Mouse (Mus musculus): ENCODE measurements at regions not wholly inside any gene's neighbourhood (a gene's known extent, or its start where the extent isn't known, plus 50 kb on each side); places are given as distances from the start of the nearest gene placed in this dataset.

DNA sequence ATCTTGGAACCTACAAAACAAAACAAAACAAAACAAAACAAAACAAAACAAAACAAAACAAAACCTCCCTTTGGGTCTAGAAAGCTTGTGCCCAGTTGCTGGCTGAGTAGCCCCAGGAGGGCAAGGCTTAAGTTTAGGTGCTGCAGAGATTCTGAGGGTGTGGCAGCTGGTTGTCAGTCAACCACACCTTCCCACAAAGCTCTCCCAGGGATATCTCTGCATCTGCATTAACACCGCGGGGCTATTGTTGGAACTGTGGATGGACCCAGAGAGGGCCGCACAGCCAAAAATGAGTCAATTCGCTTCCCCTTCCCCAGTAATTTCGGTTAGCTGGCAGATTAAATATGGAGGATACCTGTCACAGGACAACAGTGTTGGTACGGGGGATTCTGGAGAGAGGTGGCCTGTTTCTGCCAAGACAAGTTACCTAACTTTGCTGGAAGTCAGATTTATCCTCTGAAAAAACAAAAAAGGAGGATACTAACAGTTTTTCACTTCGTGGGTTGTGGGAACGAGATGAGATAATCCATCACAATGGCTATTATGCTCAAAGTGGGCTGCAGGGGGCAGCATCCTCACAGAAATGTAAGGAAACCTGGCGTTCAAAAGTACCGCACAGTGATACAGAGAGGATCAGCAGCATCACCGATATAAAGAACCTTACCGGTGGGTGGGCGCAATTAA is 96.7 kb downstream of the 1500009L16Rik start:
- peak; percentile 46 for DNase-seq (ENCODE audit: low read depth)

DNA sequence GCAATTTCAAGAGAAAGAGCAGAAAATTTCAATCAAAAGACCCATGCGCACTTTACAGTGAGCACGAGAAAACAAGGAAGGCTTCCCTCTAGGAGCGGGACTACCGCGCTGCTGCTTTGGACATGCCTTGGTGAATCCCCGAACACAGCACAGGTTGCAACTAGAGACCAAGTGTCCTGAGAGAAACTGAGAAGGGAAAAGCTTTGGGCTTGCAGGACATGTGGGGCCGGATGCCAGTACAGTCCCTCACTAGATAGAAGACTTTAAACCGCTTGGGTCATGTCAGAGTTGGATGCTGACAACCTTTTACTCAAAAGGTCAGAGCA is 97.2 kb downstream of the 1500009L16Rik start:
- no peak for DNase-seq (ENCODE audit: low read depth)

DNA sequence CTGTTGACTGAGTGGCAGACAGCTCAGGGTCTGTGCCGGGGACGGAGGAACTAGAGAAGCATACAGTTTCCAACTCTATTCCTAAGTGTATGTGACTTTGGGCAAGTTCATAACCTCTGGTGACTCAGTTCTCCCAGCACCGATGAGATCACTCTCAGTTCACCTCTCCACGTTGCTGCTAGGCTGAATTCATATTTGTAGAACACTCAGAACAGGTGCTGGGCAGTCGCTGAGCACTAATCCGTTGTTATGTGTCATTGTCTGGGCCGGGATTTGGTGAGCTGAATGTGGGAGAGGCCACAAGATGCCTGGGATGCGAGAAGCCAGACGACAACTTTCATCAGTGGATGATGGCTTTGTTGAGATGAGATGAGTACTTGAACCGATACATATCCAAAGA is 98.4 kb downstream of the 1500009L16Rik start:
- DNase-seq (ENCODE audit: low read depth) = no peak

DNA sequence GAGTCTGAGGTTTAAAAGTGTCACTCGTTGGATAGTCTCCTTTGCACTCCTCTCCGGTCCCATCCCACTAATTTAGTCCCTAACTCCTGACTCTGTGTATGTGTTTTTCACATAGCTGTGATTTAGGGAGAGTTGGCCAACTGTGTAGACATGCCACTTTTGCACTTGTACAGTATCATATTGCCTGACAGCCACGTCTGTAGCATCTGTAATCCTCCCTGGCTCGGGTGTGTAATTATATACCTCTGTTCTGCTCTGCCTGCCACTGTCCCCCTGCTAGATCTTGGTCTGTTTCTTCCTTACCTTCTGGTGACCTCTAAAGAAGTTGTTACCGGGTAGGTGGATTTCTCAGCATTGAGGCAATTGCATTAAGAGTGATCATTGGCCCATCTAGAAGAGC is 103.4 kb downstream of the 1500009L16Rik start:
- DNase-seq (ENCODE audit: low read depth) = no peak

DNA sequence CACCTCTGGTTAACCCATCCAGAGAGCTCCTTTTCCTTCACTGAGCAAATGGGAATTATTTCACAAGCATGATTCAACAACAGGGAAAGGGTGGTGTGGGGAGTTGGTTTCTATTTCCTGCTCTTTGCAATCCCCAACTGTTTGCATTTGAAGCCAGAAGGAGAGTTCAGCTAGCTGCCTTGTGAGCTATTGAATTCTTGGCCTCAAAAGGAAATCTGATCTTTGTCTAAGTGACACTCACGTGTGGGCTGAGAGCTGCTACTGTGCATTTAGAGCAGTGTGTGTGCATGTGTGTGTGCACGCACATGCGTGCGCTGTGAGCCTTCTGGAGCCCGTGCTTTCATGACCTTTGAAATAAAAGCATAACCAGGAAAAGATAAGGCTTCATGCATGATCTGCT is 113.7 kb downstream of the 1500009L16Rik start:
- DNase-seq (ENCODE audit: low read depth) = peak; percentile 46

DNA sequence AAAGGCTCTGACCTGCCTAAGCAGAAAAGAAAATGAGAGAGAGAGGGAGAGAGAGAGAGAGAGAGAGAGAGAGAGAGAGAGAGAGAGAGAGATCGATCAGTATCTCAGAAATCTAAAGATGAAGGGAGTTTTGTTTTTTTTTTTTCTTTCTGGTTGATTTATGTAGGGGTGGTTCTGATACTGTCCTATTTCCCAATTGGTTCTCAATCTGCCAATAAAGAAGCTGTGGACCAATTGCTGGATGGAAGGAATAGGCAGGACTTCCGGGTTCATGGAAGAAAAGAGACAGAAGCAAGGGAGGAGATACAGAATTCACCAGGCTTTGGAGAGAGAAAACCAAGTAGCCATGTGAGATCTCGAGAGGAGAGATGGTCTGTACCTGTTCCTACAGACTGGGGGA is 117.6 kb downstream of the 1500009L16Rik start:
- no peak for DNase-seq (ENCODE audit: low read depth)

DNA sequence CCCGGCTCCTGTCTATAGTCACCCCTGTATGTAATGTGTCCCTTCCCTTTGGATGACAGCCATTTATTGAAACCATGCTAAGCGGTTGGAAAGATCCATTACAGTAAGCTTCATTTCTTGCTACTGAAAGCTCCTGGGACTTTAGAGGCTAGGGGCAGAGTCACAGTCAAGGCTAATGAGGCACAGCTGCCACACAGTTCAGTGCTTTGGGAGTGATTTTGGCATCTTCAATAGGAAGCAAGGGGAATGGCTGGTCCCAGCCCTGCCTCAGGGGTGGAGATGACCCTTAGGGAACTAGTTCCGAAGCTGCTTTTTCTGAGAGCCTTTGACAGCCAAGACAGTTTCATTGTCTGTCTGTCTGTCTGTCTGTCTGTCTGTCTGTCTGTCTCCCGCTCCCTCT is 128.2 kb downstream of the 1500009L16Rik start:
- DNase-seq (ENCODE audit: low read depth) = no peak

DNA sequence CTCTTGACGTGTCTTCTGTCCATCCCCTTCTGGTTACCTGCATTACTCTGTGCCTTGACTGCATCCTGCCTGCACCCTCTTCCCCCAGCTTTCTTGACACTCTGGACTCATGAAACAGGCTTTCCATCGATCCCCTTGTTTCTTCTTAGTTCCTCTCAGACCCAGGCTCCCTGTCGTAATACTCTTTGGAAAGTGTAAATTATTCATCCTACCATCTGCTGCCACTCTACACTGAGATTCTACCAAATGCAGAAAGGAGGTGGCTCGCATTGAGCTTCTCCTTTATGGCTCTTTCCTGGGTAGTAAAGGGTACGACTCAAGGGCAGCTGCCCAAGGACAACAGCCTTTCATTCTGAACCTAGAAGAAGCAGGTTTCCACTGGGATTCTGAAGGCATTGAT is 129.5 kb downstream of the 1500009L16Rik start:
- no peak for DNase-seq (ENCODE audit: low read depth)

DNA sequence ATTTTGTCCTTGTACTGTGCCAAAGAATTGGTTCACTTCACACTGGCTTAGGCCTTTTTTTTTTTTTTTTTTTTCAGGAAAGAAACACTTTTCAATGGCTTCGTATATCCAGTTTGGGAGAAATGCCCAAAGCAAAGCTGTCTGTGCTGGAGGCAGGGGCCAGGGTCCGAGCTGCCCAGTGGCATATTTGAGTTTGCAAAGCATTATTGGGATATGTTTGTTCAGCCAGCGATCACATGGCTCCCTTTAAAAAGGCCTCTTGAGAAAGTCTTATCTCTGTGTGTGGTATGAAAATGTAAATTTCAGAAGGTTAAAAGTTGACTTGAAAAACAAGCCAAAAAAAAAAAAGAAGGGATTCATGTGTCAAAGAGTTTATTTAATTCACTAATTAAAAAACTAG is 130.1 kb downstream of the 1500009L16Rik start:
- DNase-seq (ENCODE audit: low read depth) = no peak

DNA sequence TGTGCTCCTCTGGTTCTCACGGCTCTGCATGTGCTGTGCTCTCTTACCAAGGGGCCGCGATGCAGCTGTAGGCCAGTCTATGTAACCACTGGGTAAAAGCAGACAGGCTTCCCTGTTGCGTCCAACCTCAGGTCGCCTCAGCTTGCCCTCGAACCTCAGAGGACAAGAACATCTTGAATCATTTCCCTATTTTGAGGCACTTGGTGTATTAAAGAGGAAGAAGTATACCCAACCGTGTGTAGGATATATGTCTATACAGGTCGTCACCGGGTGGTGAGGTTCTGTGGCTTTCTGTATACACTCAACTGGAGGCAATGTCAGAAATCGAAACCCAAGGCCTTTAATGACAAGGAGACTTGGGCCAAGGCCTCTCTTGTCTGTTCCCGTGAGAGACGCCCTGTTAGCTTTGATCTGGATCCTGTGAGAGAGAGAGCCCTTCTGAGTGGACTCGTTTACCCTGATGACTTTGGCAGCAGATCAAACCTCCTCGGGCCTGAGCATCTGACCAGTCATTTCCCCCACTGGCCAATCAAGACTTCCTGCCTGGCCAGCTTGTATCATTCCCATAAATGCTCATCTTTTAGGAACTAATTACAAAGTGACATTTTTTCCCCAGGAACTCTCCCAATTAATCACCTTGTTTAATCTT is 135.3 kb downstream of the 1500009L16Rik start:
- no peak for DNase-seq (ENCODE audit: low read depth)

DNA sequence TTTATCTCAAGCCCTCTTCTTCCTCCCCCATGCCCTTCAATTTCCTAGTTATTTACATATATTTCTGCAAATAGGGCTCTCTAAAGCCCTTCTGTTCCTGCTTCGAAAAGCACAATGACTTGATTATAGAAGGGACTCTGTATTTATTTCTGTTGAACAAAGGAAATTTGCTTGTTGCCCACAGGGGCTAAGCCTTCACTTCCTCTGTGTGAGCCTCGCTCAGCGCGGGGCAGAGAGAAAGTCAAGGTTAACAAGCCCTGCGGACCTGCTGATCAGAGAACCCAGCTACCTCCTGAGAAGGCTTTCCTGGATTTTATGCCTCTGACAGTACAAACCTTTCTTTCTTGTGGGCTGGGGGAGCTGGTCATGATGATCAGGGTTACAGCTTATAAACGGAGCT is 136.0 kb downstream of the 1500009L16Rik start:
- no peak for DNase-seq (ENCODE audit: low read depth)

DNA sequence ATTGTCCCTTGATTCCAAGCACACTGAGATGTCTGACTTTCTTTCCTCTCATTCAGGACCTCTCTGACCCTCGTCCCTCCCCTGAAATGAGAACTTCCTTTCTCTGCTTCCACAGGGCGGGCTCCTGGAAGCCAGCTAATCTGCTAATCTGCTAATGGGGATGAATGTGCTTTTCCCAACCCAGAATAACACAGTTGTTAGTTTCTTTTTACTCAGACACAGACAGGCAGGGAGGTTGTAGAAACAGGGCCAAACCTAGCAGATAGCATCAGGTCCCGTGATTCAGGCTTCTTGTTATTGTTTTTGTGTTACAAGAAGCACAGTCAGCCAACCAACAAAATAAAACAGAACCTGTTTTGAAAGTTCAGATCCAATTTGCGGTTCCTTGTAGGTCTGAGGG is 137.0 kb downstream of the 1500009L16Rik start:
- no peak for DNase-seq (ENCODE audit: low read depth)

DNA sequence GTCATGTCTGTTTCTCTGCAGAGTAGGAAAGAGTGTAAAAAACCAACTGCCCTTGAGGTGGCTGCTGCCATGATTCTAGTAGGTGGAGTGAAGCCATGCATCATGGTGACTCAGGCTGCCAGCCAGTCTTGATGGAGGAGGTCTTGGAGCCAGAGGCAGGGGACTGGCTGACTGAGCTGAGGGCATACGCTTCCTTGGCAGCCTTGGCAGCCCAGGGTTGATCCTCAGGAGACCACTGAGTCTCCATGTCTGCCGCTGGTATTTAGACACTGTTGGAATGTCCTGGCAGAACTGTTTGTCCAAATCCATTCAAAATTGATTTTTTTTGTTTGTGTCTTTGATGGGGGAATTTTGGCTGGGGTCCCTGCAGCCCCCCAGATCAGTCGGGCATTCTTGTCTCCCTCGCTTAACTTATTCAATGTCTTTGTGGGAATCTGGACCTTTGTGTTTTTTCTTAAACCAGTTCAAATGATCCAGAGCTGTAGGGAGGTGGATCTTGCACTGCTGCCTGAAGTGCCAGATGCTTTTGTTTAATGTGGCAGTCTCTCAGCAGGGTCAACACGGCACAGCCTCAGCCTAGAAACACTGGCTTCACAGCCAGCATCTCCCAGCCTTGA is 139.0 kb downstream of the 1500009L16Rik start:
- peak; percentile 89 for DNase-seq (ENCODE audit: low read depth)

DNA sequence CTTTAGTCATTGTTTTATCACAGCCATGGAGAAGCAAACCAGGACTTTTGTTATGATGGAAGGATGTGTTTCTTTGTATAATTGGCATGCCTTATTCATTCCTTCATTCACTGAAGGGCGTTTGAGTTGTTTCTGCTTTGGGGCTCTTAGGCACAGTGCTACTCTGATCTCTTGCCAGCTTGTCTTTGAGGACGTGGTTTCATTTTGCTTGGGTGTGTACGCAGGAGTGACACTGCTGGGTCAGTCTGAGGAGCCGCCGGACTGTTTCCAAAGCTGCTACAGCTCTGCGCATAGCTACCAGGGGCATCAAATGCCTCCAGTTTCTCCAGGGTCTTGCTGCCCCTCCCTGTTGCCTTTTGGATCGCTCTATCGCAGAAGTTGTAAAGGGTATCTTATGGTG is 141.9 kb downstream of the 1500009L16Rik start:
- no peak for DNase-seq (ENCODE audit: low read depth)

DNA sequence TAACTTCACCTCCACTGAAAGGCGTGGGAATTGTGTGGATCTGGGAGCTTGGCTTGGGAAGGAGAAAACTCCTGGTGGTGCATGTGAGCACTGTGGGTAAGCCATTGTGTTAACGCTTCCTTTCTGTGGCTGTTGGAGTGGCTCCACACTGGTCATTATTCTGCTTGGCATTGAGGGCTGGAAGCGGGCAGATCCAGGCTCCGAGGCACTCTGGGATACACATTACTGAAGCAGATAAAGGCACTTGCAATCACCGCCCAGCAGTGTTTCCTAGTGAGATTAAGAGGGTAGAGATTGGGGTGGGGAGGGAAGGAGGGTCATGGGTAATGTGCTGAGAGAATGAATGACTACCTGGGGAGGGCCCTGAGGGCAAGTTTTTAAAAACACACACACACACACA is 143.3 kb downstream of the 1500009L16Rik start:
- no peak for DNase-seq (ENCODE audit: low read depth)

DNA sequence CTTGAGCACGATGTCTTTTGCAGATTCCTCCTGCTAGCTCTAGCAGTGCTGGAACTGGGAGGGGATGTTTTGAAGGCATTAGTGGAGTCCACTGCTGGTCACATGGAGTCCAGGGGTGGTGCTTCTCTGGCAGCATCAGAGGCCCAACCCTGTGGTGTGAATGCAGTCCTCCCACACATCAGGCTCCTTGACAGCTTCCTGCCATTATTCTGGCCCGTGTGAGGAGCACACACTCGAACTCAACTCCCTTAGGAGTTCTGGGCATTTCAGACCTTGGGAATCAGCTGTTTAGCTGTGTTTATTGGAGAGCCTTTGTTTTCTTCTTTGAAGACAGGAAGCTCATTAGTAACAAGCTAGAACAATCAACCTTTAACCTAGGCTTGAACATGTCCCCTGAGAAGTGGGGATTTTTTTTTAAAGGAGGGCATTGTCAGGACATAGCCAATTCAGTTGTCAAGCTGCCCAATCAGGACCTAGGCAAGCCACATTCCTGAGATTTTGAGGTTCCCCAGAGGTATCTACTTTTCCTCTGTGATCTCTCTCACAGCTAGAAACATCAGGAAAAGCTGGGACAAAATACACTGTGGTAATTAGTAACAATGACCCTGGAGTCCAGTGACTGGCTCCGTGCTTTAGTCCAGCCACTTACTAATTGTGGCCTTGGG is 149.2 kb downstream of the 1500009L16Rik start:
- peak; percentile 77 for DNase-seq (ENCODE audit: low read depth)

DNA sequence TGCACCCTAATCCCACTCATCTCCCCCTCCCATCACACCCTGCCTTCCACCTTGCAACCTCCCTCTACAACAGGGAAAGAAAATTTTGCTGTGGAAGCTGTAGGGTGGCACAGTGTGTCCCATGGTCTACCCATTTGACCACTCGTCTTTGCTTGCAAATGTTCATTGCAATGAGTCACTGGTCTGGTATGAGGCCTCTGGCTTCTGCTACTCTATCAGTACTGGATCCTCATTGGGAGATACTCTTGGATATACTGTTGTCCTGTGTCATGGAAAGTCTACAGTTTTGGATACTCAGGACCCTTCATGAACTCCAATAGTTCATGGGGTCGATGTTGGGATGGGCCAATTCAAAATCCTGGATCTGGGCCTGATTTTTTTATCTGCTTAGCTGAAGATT is 156.1 kb downstream of the 1500009L16Rik start:
- no peak for DNase-seq (ENCODE audit: low read depth)

DNA sequence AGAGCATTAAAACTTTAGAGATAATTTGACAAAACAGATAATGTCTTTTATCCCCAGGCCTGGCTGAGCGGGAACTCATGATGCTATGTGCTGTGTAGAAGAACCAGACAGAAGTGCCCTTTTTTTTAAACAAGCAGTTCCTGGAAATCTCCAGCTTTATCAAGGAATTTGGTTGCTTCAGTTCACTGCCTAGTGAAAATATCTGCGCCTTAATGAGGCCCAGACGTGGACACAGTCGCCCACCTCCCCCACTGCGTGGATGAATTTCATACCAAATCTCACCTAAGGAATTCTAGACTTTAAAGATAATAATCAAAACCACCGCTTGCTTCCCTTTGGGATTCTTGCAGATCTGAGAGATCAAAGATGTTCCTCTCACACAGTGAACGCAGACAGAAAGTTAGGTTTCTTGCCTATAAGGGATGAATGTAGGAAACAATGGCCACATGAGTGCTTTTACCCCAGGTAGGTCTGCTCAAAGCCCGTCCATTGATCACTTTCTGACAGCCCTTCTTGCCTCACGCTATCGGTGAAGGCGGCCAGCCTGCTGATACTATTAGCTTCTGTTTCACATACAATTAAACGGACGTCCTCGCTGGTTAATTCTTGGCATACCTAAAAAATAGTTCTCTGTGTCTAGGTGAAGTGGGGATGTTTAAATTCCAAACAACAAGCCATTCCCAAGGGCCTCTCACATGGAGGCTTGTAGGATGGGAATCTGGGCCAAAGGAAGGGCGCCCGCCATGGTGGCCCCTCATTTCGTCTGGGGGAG is 159.6 kb downstream of the 1500009L16Rik start:
- no peak for DNase-seq (ENCODE audit: low read depth)

DNA sequence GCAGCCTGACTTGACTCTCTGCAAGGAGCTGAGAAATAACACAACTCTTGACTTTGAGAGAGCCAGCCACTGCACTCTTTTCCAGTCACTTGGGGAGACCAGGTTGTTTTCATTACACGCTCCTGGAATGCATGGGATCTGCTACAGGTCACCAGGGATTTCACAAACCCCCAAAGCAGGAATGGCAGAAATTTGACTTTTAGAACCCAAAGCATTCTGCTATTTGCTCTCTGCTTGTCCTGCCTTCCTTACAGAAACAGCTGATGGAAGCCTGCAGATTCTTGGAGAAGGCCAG is 160.2 kb downstream of the 1500009L16Rik start:
- peak; percentile 56 for DNase-seq (ENCODE audit: low read depth)

DNA sequence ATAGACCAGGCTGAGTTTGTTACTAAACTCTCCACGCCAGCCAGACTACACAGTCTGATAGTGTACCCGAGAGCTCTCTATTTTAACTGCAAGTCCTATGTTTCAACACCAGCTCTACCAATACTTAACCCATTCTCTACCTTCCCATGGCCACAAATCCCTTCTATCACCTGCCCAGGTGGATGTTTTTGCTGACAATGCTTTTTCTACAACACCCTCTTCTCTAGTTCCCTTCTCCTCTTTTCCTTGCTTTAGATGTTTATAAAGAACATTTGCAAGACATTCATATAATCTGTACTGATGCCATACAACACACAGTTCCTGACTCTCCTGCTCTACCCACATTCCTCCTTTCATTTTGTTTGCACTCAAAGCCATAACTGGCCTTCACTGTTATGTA is 161.9 kb downstream of the 1500009L16Rik start:
- DNase-seq (ENCODE audit: low read depth) = no peak

DNA sequence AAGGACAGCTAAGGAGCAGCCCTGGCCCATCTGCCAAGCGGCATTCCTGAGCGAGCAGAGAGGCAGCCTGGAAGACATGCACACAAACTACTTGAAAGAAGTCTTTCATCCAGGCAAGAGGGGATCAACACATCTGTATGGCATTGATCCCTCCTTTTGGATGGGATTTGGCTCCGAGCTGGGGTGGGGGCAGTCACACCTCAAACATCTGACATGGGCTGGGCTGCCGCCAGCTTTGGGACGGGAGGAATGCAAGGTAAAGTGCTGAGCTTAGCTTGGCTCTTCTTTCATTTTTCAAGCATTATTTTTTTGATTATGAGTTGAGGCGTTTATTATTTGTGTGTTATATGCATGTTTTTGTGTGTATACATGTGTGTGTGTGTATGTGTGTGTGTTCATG is 165.9 kb downstream of the 1500009L16Rik start:
- no peak for DNase-seq (ENCODE audit: low read depth)

DNA sequence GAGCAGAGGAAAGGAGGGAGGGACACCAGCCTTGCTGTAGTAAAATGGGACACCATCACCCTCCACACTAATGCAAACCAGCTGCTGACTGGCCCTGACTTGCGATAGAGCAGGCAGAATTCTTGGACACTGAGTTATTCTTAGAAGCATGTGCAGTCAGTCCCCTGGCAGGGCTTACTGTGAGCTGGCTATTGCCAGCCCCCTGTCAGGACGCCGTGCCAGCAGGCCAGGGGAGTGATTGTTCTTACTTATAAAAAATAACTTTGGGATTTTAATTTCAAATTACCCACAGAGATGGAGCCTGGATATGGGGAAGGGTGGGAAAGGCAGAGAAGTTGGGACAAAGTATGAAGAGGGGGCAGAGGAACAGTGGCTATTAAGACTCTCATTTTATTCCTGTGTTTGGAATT is 173.1 kb downstream of the 1500009L16Rik start:
- peak; percentile 98 for DNase-seq (ENCODE audit: low read depth)

DNA sequence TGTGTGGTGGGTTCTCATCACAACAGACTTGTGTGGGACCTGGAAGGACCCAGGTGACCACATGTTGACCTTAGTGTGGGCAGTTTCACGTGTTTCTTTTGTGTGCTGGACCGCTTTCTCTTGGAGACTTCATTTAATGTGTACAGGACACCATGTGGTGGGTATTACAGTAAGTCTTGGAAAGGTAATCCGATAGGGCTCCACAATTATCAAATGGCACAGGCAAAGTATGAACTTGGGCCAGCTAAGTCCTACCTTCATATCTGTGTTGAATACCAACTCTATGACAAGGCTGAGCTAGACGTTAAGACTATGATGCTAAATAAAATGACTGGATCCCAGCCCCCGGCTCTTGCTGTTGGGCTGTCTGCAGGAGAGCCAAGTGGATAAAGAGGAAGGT is 173.5 kb downstream of the 1500009L16Rik start:
- no peak for DNase-seq (ENCODE audit: low read depth)
